ENCODE assay signal across 8 mouse cellular contexts in the genomic region with DNA sequence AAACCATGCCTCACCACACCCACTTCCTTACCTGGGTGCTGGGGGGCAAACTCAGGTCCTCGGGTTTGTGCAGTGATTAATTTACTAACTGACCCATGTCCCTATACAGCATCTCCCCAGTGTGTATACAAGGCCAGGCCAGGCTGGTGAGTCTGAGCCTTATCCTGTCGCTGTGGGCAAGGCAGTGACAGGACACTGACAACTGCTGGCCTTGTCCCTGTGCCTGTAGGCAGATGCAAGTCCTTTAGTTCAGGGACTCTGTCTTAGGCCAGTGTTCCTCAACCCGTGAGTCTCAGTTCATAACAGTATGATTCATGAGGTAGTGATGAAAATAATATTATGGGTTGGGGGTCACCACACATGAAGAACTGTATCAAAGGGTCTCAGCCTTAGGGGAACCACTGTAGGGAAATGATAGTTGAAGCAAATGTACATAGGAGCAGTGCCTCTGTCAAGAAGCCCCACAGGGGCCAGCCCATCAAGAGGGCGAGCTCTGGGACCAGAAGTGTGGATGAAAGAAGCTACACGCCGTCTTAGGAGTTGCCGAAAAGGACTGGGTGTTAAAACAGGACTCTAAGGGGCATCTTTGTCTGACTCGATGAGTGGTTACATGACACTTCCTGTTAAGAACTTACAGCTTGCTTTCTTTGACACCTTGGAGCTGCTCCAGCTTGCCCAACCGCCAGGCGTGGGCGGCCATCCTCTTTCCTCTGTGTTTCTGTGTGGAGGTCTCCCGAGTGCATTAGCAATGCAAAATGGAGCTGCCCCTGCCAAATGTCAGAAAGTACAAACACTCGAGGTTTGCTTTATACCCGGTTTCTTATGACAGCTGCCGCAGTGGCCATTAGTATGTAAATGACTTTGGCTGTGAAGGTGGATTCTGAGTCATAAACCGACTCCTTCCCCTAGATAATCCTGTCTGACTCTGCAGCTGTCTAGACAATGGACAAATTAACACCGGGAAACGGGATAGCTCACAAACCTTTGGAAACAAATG.
DNase-seq lines count a peak whose midpoint lies in the region; ATAC-seq and TF ChIP-seq lines count a peak whose summit lies in the region.

No protein-coding gene starts in this region.

- no peak for TF ChIP-seq CTCF in liver, postnatal 0 days (IDR thresholded peaks at IDR 0.05; ENCODE audit: low read depth)

- H3K27me3 ChIP-seq in heart, embryonic 15.5 days = no peaks in the 10 kb centered on the region
- no peaks in the 10 kb centered on the region for H3K27me3 ChIP-seq in midbrain, embryonic 16.5 days (ENCODE audit: control insufficient read depth, insufficient read depth, low read depth, low read length)
- H3K27me3 ChIP-seq in liver, postnatal 0 days (ENCODE audit: insufficient read depth, low read length) = 0 out of 2 replicates have a peak, but pooled peaks cover 2% of the 10 kb centered on the region

- DNase-seq in layer of hippocampus, adult 11-12 months (ENCODE audit: low spot score) = peak; percentile 58
- no peak for DNase-seq in layer of hippocampus, adult 8-10 months (ENCODE audit: low spot score in 2 of 2)
- peak; percentile 62 for DNase-seq in adrenal gland, postnatal 14 days
- peak; percentile 35 to 37 for DNase-seq in kidney, postnatal 36 days
- DNase-seq in liver, postnatal 0 days = no peak

- H3K9me3 ChIP-seq in heart, embryonic 15.5 days (replicated peaks) = no peaks in the 10 kb centered on the region
- peaks cover 4% of the 10 kb centered on the region; the same call in 1 of the 2 replicates for H3K9me3 ChIP-seq in midbrain, embryonic 16.5 days (replicated peaks; ENCODE audit: control insufficient read depth, low read length, poor library complexity, severe bottlenecking)
- no peaks in the 10 kb centered on the region for H3K9me3 ChIP-seq in liver, postnatal 0 days (ENCODE audit: low read length)

- H3K27ac ChIP-seq in heart, embryonic 15.5 days = peak overlapping the region; percentile 39
- peak overlapping the region; percentile 72 for H3K27ac ChIP-seq in midbrain, embryonic 16.5 days (ENCODE audit: low read length)
- H3K27ac ChIP-seq in liver, postnatal 0 days (ENCODE audit: low read depth) = no peak overlapping the region

- WGBS in heart, embryonic 15.5 days = 21% methylated on average over 18 of the region's 18 CpGs
- WGBS in midbrain, embryonic 16.5 days = 20% methylated on average over 18 of the region's 18 CpGs
- WGBS in liver, postnatal 0 days (ENCODE audit: insufficient replicate concordance) = 39% methylated on average over 18 of the region's 18 CpGs

- TF ChIP-seq EP300 in liver, postnatal 0 days (IDR thresholded peaks at IDR 0.05; ENCODE audit: low read depth) = no peak

- peaks cover 19% of the 10 kb centered on the region for H3K4me1 ChIP-seq in heart, embryonic 15.5 days (replicated peaks)
- peaks cover 11% of the 10 kb centered on the region; the same call in 1 of the 2 replicates for H3K4me1 ChIP-seq in midbrain, embryonic 16.5 days (ENCODE audit: control insufficient read depth, insufficient read depth, low read length)
- H3K4me1 ChIP-seq in liver, postnatal 0 days (ENCODE audit: insufficient read depth) = no peaks in the 10 kb centered on the region

- peak overlapping the region; percentile 23 for H3K4me2 ChIP-seq in heart, embryonic 15.5 days
- no peak overlapping the region for H3K4me2 ChIP-seq in midbrain, embryonic 16.5 days (ENCODE audit: low read length)
- no peak overlapping the region for H3K4me2 ChIP-seq in liver, postnatal 0 days (ENCODE audit: low read depth, low read length)

- no peak overlapping the region for H3K9ac ChIP-seq in heart, embryonic 15.5 days
- H3K9ac ChIP-seq in midbrain, embryonic 16.5 days (ENCODE audit: low read depth, low read length) = 0 out of 2 replicates have a peak overlapping the region, but pooled peaks have one; percentile 6
- H3K9ac ChIP-seq in liver, postnatal 0 days (replicated peaks) = no peak overlapping the region

- no peaks in the 10 kb centered on the region for H3K36me3 ChIP-seq in heart, embryonic 15.5 days
- H3K36me3 ChIP-seq in midbrain, embryonic 16.5 days (ENCODE audit: control insufficient read depth, insufficient read depth, low read length) = no peaks in the 10 kb centered on the region
- H3K36me3 ChIP-seq in liver, postnatal 0 days (replicated peaks; ENCODE audit: insufficient read depth, low read length) = no peaks in the 10 kb centered on the region

- ATAC-seq in heart, embryonic 15.5 days (replicated peaks; ENCODE audit: insufficient number of reproducible peaks, insufficient read depth, low FRiP score, low read depth) = no peak
- peak; percentile 80 for ATAC-seq in midbrain, embryonic 16.5 days
- ATAC-seq in liver, postnatal 0 days = no peak
- ATAC-seq in megakaryocyte-erythroid progenitor cell, adult 5-6 weeks (replicated peaks; ENCODE audit: low FRiP score, low TSS enrichment, poor library complexity, severe bottlenecking) = no peak

- no peak overlapping the region for H3K4me3 ChIP-seq in heart, embryonic 15.5 days
- H3K4me3 ChIP-seq in midbrain, embryonic 16.5 days (ENCODE audit: low read depth, low read length) = no peak overlapping the region
- no peak overlapping the region for H3K4me3 ChIP-seq in liver, postnatal 0 days (ENCODE audit: low read depth, low read length)

Comparison
In these comparisons a context has a peak if more than half of its experiments do, and no peak if none do; other contexts are left out.
1. DNase-seq: peak in layer of hippocampus, adult 11-12 months (single experiment), adrenal gland, postnatal 14 days (single experiment) and kidney, postnatal 36 days (2 of 2); none in layer of hippocampus, adult 8-10 months (0 of 2) and liver, postnatal 0 days (single experiment).